Mouse (Mus musculus) activated CD4-positive, CD25-positive, alpha-beta regulatory T cell, adult 9 weeks (primary cell): Measurements from ENCODE around the gene Slc1a2. TPM values are rescaled to one million over a fixed set of nuclear protein-coding genes. Genes with fewer than 3 reads are reported as not detected.

ENCODE experiments used
- polyA plus RNA-seq: library from polyadenylated mRNA; unstranded; fragments of 100-300 nt; shearing (Covaris generic); gene quantifications from one replicate; pipeline ENCODE4 v1.2.1, GENCODE M21; 2017

Slc1a2 gene
- polyA plus RNA-seq = not detected

GRCm38 (mm10) chr2:102658163-102658660 is at the start of gene Slc1a2:
Gene Slc1a2 (plus strand): TSS chr2:102658659.

Other genes starting within 250 kb of the Slc1a2 start
- gene Fjx1, start 206.2 kb upstream of the Slc1a2 start, polyA plus RNA-seq = not detected
- gene Pamr1, start 108.6 kb upstream of the Slc1a2 start, polyA plus RNA-seq = not detected
- 88.2 TPM for gene Cd44, start 243.0 kb downstream of the Slc1a2 start, polyA plus RNA-seq